Mouse (Mus musculus): ENCODE measurements around the gene Clec1a. TPM values are rescaled to one million over a fixed set of nuclear protein-coding genes. Genes with fewer than 3 reads are reported as not detected.
"Not testable (repeated sequence)": the region's sequence is repeated elsewhere in the genome, so short reads cannot be mapped to it uniquely, and the experiment has no call there.

Clec1a gene
- 2.3 and 2.7 TPM in 2 replicates for polyA plus RNA-seq (2015; fragmentation: Nextera tagmentation; extraction: Ambion mirVana)

DNA sequence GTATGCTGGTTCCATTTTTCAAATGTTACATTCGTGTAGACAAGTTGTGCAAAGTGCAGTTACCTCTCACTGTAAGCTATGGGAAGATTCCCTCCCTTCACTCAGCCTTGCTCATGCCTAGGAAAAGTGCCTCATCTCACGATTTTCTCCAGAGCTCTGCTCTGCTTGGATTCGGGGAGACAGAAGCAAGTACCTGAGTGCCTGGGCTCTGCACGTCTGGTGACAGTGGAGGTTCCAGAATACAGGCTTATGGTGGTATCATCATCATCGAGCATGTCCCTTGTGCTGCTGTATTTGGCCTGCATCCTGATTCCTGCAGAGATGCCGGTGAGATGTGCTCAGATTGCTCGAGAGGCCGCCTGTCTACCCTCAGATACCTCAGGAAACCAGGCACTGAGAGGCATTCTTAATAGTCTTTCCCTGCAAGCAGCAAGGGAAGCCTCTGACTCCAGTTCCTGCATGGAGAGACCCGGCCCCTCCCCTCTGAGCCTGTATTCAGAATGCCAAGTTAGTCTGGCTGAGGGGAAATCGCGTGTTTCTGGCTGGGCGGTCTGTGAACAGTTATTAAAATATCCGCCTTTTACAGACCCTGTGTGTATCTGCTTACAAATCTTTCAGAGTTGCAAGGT lies at the start of gene Clec1a:
TSS of gene Clec1a (minus strand) at position 590 of the 629 bp plus-strand sequence.
- Histone ChIP-seq H3K4me2 (no peak within 1 kb of the TSS), H3K27me3 (no peaks in the 10 kb centered on the region), H3K4me3 (no peak within 1 kb of the TSS), H3K9me3 (no peaks in the 10 kb centered on the region), H3K9ac (no peak within 1 kb of the TSS), H3K36me3 (no peaks in the 10 kb centered on the region), H3K4me1 (peaks cover 3% of the 10 kb centered on the region; the same call in 1 of the 2 replicates), H3K27ac (no peak within 1 kb of the TSS)
- WGBS, result 50% methylated on average over 13 of the region's 13 CpGs
- no peak for ATAC-seq (ENCODE audit: insufficient number of reproducible peaks, insufficient read depth, low FRiP score, low TSS enrichment, low read depth)

- H3K9ac ChIP-seq; ATAC-seq (ENCODE audit: insufficient number of reproducible peaks, insufficient read depth, low FRiP score, low TSS enrichment, low read depth); H3K27ac ChIP-seq; H3K27me3 ChIP-seq; H3K4me3 ChIP-seq; H3K4me2 ChIP-seq; H3K4me1 ChIP-seq; H3K9me3 ChIP-seq; H3K36me3 ChIP-seq: not testable (repeated sequence)
- WGBS, result 80% methylated on average over 1 of the region's 1 CpGs
Observed at GRCm38 (mm10) chr6:129499516-129499915, 47.7 kb upstream of the Clec1a start.

DNA sequence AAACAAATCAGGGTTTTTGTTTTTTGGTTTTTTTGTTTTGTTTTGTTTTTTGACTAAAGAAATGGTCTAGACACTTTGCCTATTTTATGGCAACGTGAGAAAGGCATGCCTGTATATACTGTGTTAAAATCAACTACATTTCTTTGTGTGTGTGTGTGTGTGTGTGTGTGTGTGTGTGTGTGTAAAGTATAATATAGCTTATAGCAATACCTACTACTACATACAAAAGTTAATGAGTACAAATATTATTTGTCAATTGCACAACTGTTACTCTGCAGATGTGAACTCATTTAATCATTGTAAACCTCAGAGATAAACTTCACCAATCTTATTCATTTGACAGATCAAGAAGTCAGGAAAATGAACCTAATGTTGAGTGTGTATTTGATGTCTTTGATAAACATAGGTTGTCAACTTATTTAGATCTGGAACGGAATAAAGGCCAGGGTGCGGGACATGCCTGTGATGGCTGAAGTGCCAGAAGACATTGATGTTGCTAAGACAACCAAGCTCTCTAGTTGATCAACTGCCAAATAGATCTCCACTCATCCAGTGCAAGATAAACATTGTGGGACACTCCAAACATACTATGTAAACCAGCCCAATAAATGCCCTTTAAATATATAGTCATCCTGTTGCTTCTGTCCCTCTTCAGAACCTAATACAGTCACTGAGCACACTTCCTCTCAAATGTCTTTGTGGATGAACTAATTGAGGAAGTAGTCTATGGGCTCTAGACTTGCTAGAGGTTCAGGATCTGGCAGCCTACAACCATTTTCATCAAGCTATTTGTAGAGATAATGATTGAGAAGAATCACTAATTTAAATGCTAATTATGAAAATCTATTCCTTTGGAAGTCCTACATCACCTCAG lies 45.8 kb upstream of the Clec1a start:
- Histone ChIP-seq H3K36me3 (no peaks in the 10 kb centered on the region), H3K4me1 (no peaks in the 10 kb centered on the region), H3K27ac (no peak overlapping the region), H3K9ac (no peak overlapping the region), H3K9me3 (no peaks in the 10 kb centered on the region), H3K27me3 (no peaks in the 10 kb centered on the region), H3K4me3 (no peak overlapping the region), H3K4me2 (no peak overlapping the region)
- no peak for ATAC-seq (ENCODE audit: insufficient number of reproducible peaks, insufficient read depth, low FRiP score, low TSS enrichment, low read depth)
- WGBS, result 83% methylated on average over 3 of the region's 3 CpGs

- H3K9ac ChIP-seq, result no peak overlapping the region
- no peak for ATAC-seq (ENCODE audit: insufficient number of reproducible peaks, insufficient read depth, low FRiP score, low TSS enrichment, low read depth)
- no peak overlapping the region for H3K4me3 ChIP-seq
- no peaks in the 10 kb centered on the region for H3K27me3 ChIP-seq
- WGBS, result 79% methylated on average over 4 of the region's 4 CpGs
- H3K9me3 ChIP-seq, result no peaks in the 10 kb centered on the region
- no peak overlapping the region for H3K27ac ChIP-seq
- no peaks in the 10 kb centered on the region for H3K4me1 ChIP-seq
- H3K4me2 ChIP-seq, result no peak overlapping the region
- H3K36me3 ChIP-seq, result no peaks in the 10 kb centered on the region
Observed at GRCm38 (mm10) chr6:129494924-129495323, 43.1 kb upstream of the Clec1a start.

DNA sequence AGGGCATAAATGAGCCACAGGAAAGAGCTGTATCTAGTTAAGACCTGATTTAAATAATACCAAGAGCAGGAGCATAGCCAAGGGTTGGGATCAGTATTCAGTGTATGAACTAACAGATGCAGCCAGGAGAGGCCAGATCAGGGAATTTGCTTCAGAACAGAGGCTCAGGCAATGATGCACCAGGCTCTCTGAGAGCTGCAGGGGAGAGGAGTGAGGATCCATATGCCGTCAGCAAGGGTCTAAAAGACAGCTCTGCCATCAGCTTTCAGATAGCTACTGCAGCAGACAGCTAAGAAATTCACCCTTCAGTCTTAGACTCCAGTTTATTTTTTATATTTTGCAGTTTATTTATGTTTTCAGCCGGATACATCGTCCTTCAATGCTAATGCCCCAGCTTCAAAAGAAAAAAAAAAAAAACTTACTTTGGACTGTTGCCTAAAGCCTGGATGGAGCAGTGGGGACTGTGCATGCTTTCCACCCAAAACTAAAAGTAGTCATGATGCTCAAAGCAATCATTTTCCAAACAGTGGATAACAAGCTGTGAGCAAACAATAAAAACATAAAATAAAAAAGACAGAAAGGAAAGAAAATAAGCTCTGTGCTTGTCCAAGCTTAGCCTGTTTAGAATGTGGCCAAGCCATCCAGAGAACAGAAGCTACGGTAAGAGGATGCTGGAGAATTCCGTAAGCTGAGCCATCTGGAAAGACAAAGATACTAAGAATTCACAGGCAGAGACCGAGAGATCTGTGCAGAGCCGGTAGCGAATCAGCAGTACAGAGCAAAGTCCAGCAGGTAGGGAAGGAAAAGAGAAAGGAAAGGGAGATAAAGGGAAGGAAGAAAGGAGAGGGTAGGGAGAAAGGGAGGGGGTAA lies 28.5 kb upstream of the Clec1a start:
- no peak for ATAC-seq (ENCODE audit: insufficient number of reproducible peaks, insufficient read depth, low FRiP score, low TSS enrichment, low read depth)
- H3K36me3 ChIP-seq, result no peaks in the 10 kb centered on the region
- 48% methylated on average over 8 of the region's 8 CpGs for WGBS

DNA sequence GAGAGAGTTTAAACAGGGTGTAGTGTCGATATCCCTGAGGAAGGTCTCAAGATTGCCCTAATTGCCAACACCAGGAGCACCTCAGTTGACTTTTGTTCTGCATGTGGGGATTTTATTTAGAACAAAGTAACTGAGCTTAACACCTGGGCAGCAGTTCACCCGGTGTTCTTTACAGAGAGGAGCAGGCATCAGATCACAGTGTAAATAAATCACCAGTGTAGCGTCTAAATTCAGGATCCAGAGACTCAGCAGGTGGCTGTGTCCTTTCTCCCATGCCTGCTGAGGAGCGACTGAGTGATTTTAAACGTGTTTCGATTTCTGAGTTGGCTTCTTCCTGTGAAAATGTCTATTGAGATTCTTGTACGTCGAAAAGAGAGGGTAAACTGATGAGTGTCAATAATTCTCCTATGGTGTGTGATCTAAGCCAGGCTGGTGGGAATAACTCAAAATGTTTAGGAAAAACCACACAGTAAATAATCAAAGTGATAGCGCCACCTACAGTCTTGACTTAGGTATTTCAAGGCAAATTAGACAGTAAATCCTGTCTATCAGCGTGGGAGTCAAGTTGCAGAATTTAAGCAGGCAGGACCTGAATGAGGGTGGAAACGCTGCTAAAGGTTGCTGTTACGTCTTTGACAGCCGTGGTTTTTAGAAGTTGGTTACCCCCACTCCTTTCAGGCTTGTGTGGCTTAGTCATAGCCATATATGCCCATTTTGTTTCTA lies 24.8 kb upstream of the Clec1a start:
- WGBS, result 29% methylated on average over 13 of the region's 13 CpGs
- ATAC-seq (ENCODE audit: insufficient number of reproducible peaks, insufficient read depth, low FRiP score, low TSS enrichment, low read depth), result no peak
- Histone ChIP-seq H3K27ac (no peak overlapping the region), H3K4me1 (no peaks in the 10 kb centered on the region), H3K9me3 (no peaks in the 10 kb centered on the region), H3K27me3 (no peaks in the 10 kb centered on the region), H3K4me3 (no peak overlapping the region), H3K9ac (no peak overlapping the region), H3K4me2 (no peak overlapping the region), H3K36me3 (no peaks in the 10 kb centered on the region)

More for the DNA sequence above, 28.5 kb upstream of the Clec1a start:
- no peaks in the 10 kb centered on the region for H3K9me3 ChIP-seq
- H3K9ac ChIP-seq, result no peak overlapping the region
- H3K27ac ChIP-seq, result peak overlapping the region; percentile 48; the same call in 1 of the 2 replicates
- no peaks in the 10 kb centered on the region for H3K4me1 ChIP-seq
- no peaks in the 10 kb centered on the region for H3K27me3 ChIP-seq
- H3K4me2 ChIP-seq, result no peak overlapping the region
- H3K4me3 ChIP-seq, result no peak overlapping the region

GRCm38 (mm10) chr6:129472627-129473026 lies 20.8 kb upstream of the Clec1a start:
- H3K4me2 ChIP-seq, result no peak overlapping the region

DNA sequence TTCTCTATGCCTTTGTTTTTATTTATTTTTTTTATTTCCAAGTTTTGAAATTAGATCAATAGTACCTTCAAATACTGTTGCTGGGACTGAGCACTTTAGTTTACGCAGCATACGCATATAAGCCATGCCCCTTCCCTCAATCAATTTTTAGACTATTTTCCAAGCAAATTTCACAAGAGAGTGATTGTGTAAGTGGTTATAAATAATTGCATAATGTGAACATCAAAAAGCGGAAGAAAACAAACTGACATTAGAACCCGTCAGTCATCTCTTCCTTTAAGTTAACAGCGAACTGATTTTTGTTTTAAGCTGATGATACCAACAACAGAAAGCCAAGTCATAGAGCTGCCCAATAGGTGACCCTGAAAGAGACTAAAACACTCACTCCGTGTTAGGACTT lies 19.6 kb upstream of the Clec1a start:
- 89% methylated on average over 6 of the region's 6 CpGs for WGBS
- Histone ChIP-seq H3K27me3 (no peaks in the 10 kb centered on the region), H3K9me3 (no peaks in the 10 kb centered on the region), H3K4me3 (no peak overlapping the region), H3K9ac (no peak overlapping the region), H3K4me2 (no peak overlapping the region), H3K36me3 (no peaks in the 10 kb centered on the region), H3K4me1 (no peaks in the 10 kb centered on the region), H3K27ac (no peak overlapping the region)
- no peak for ATAC-seq (ENCODE audit: insufficient number of reproducible peaks, insufficient read depth, low FRiP score, low TSS enrichment, low read depth)

More at GRCm38 (mm10) chr6:129472627-129473026, 20.8 kb upstream of the Clec1a start:
- no peak overlapping the region for H3K27ac ChIP-seq
- ATAC-seq (ENCODE audit: insufficient number of reproducible peaks, insufficient read depth, low FRiP score, low TSS enrichment, low read depth), result no peak
- WGBS, result 83% methylated on average over 5 of the region's 5 CpGs
- no peaks in the 10 kb centered on the region for H3K27me3 ChIP-seq
- H3K36me3 ChIP-seq, result no peaks in the 10 kb centered on the region
- no peaks in the 10 kb centered on the region for H3K4me1 ChIP-seq
- no peak overlapping the region for H3K4me3 ChIP-seq
- H3K9ac ChIP-seq, result no peak overlapping the region
- H3K9me3 ChIP-seq, result no peaks in the 10 kb centered on the region

- Histone ChIP-seq H3K4me3 (no peak overlapping the region), H3K4me2 (no peak overlapping the region), H3K9ac (no peak overlapping the region), H3K27ac (no peak overlapping the region), H3K27me3 (no peaks in the 10 kb centered on the region), H3K4me1 (peaks cover 3% of the 10 kb centered on the region; the same call in 1 of the 2 replicates), H3K9me3 (no peaks in the 10 kb centered on the region), H3K36me3 (no peaks in the 10 kb centered on the region)
- no peak for ATAC-seq (ENCODE audit: insufficient number of reproducible peaks, insufficient read depth, low FRiP score, low TSS enrichment, low read depth)
- WGBS, result 60% methylated on average over 6 of the region's 6 CpGs
Observed at GRCm38 (mm10) chr6:129449743-129450142, 2.1 kb downstream of the Clec1a start.

- no peaks in the 10 kb centered on the region for H3K4me1 ChIP-seq
Observed at GRCm38 (mm10) chr6:129438033-129438432, 13.8 kb downstream of the Clec1a start.

DNA sequence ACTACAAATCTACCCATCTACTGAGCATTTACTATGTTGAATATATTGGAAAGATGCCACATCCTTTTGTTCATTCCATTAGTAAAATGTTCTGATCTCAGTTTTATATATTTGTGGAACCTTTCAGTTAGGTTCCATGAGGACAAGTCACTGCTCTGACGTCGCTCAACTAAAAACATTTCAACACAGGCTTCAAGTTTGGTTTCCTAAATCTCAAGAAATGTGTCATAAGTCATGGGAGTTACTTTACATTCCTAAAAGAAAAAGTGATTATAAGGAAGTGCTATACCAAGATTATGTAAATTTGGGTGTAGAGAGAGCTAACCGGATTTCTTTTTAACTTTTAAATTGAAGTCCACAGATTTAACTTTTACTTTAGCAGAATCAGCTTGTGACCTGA lies 15.8 kb downstream of the Clec1a start:
- no peak overlapping the region for H3K4me2 ChIP-seq
- no peaks in the 10 kb centered on the region for H3K4me1 ChIP-seq
- no peak overlapping the region for H3K9ac ChIP-seq
- H3K27me3 ChIP-seq, result no peaks in the 10 kb centered on the region
- no peaks in the 10 kb centered on the region for H3K36me3 ChIP-seq
- no peak for ATAC-seq (ENCODE audit: insufficient number of reproducible peaks, insufficient read depth, low FRiP score, low TSS enrichment, low read depth)
- no peak overlapping the region for H3K27ac ChIP-seq
- no peak overlapping the region for H3K4me3 ChIP-seq
- 87% methylated on average over 3 of the region's 3 CpGs for WGBS
- H3K9me3 ChIP-seq, result no peaks in the 10 kb centered on the region

More at GRCm38 (mm10) chr6:129438033-129438432, 13.8 kb downstream of the Clec1a start:
- ATAC-seq (ENCODE audit: insufficient number of reproducible peaks, insufficient read depth, low FRiP score, low TSS enrichment, low read depth), result no peak
- H3K4me3 ChIP-seq, result no peak overlapping the region
- WGBS, result 88% methylated on average over 2 of the region's 2 CpGs
- H3K9me3 ChIP-seq, result no peaks in the 10 kb centered on the region
- H3K27ac ChIP-seq, result no peak overlapping the region
- no peaks in the 10 kb centered on the region for H3K36me3 ChIP-seq
- no peak overlapping the region for H3K4me2 ChIP-seq
- H3K27me3 ChIP-seq, result no peaks in the 10 kb centered on the region
- no peak overlapping the region for H3K9ac ChIP-seq

All from embryonic facial prominence, embryonic 13.5 days (tissue).